Mouse (Mus musculus): ENCODE results near the gene Acan. TPM values are rescaled to one million over a fixed set of nuclear protein-coding genes. Genes with fewer than 3 reads are reported as not detected.

Acan gene
- polyA plus RNA-seq (2016; fragmentation: Nextera tagmentation; extraction: Ambion mirVana) = 0.04 and 0.26 TPM in 2 replicates

DNA sequence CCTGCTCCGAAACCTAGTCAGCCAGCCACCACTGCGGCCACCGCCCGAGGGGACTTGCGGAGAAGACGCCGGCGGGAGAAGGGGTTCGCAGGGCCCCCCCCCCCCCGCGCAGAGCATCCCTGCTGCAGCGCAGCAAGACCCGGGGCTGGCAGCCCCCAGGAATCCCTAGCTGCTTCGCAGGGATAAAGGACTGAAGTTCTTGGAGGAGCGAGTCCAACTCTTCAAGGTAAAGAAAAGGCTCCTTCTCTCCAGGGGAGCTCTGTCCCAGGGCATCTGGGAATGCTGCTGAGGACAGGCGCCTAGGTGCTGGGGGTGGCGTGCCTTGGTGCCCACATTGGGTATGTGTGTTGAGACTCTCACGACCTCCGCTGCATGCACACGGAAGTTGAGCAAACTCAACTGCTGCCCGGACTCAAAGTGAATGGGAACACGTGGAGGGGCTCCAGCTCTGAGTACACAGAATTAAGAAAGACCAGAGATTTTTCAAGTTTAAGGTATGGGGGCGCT lies at the start of gene Acan:
TSS of gene Acan (plus strand) at position 101 of the 507 bp plus-strand sequence.
- DNase-seq (ENCODE audit: extremely low spot score, low spot score) = no peak
- WGBS = under 1% methylated on average over 23 of the region's 23 CpGs
- no peaks in the 10 kb centered on the region for H3K36me3 ChIP-seq (replicated peaks)
- peak within 1 kb of the TSS; percentile 56; the same call in 1 of the 2 replicates for H3K27ac ChIP-seq
- H3K4me3 ChIP-seq = peak within 1 kb of the TSS; percentile 68
- peaks cover 95% of the 10 kb centered on the region for H3K27me3 ChIP-seq (ENCODE audit: poor library complexity, severe bottlenecking)
- peaks cover 26% of the 10 kb centered on the region for H3K4me1 ChIP-seq
- no peaks in the 10 kb centered on the region for H3K9me3 ChIP-seq

DNA sequence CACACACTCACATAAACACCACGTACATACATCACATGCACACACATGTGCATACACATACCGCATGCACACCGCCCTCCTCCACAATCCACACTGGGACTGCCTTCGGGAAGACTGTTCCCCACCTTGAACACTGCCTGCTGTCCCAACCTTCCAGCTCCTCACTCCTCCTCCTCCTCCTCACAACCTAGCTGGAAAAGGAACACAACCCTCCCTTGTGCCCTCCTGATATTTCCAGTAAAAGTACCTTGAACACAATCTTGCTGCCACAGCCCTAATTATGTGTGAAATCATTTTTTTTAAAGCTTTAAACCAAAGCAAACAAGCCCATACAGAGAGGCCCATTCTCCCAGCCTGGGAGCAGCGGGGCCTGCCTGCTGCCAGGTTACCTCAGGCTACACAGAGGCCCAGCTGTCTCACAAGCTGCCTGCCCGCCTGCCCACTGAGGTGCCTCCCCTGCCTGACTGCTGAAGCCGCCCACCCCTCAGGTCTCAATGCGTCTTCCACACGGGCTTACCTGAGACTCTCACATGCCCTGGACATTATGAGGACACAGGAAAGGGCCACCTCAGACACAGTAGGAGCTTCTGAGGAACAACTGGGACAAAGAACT lies 31.9 kb upstream of the Acan start:
- H3K36me3 ChIP-seq (replicated peaks) = no peaks in the 10 kb centered on the region
- 80% methylated on average over 9 of the region's 9 CpGs for WGBS
- H3K4me1 ChIP-seq = no peaks in the 10 kb centered on the region
- no peak for DNase-seq (ENCODE audit: extremely low spot score, low spot score)
- H3K27ac ChIP-seq = peak overlapping the region; percentile 36; the same call in 1 of the 2 replicates
- no peaks in the 10 kb centered on the region for H3K9me3 ChIP-seq
- H3K27me3 ChIP-seq (ENCODE audit: poor library complexity, severe bottlenecking) = no peaks in the 10 kb centered on the region
- no peak overlapping the region for H3K4me3 ChIP-seq

DNA sequence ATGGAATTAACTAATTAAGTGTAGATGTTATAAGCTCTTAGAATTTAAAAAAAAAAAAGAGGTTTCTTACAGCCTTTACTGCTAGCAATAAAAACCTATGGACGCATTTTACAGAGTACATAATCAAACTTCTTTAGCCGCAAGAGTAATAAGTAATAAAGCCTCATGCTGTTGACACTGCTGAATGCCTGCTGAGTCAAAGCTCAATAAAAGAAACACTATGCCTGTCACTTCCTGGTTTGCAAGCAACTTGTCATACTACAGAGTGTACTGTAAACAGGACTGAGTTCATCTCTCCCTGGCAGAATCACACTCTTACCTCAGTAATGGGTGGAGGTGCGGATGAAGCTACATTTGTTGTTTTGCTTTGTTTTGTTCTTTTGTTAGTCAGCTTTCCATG lies 24.1 kb upstream of the Acan start:
- 90% methylated on average over 3 of the region's 3 CpGs for WGBS
- no peak overlapping the region for H3K27ac ChIP-seq
- H3K4me3 ChIP-seq = no peak overlapping the region
- H3K36me3 ChIP-seq (replicated peaks) = no peaks in the 10 kb centered on the region
- H3K9me3 ChIP-seq = no peaks in the 10 kb centered on the region
- no peaks in the 10 kb centered on the region for H3K4me1 ChIP-seq
- no peaks in the 10 kb centered on the region for H3K27me3 ChIP-seq (ENCODE audit: poor library complexity, severe bottlenecking)
- no peak for DNase-seq (ENCODE audit: extremely low spot score, low spot score)

DNA sequence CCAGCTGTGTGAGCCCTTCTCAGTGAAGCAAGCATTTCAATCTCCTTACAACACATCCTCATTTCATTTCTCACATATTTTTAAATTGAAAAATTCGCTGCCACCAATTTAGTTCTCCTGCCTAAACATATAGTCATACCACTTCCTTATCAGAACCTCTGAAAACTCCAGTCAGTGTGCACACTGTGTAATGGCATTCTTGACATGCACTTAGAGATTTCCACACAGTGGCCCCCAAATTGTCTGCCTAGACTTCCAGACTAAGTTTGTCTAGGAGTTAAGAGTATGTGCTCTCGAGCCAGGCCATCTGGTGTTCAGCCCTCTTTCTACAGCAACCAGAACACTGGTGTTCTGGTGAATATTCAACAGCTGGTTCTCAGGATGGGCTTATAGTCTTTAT lies 19.5 kb upstream of the Acan start:
- H3K4me3 ChIP-seq = no peak overlapping the region
- no peak overlapping the region for H3K27ac ChIP-seq
- no peaks in the 10 kb centered on the region for H3K4me1 ChIP-seq
- DNase-seq (ENCODE audit: extremely low spot score, low spot score) = no peak
- no peaks in the 10 kb centered on the region for H3K9me3 ChIP-seq
- no peaks in the 10 kb centered on the region for H3K36me3 ChIP-seq (replicated peaks)
- no peaks in the 10 kb centered on the region for H3K27me3 ChIP-seq (ENCODE audit: poor library complexity, severe bottlenecking)
- WGBS = 86% methylated on average over 2 of the region's 2 CpGs

- no peaks in the 10 kb centered on the region; the same call in 1 of the 2 replicates for H3K9me3 ChIP-seq
- no peak for DNase-seq (ENCODE audit: extremely low spot score, low spot score)
- no peaks in the 10 kb centered on the region for H3K4me1 ChIP-seq
- no peak overlapping the region for H3K27ac ChIP-seq
- H3K36me3 ChIP-seq (replicated peaks) = no peaks in the 10 kb centered on the region
- H3K27me3 ChIP-seq (ENCODE audit: poor library complexity, severe bottlenecking) = no peaks in the 10 kb centered on the region
- H3K4me3 ChIP-seq = no peak overlapping the region
- WGBS = 91% methylated on average over 2 of the region's 2 CpGs
Observed at GRCm38 (mm10) chr7:79034521-79034920, 18.8 kb upstream of the Acan start.

DNA sequence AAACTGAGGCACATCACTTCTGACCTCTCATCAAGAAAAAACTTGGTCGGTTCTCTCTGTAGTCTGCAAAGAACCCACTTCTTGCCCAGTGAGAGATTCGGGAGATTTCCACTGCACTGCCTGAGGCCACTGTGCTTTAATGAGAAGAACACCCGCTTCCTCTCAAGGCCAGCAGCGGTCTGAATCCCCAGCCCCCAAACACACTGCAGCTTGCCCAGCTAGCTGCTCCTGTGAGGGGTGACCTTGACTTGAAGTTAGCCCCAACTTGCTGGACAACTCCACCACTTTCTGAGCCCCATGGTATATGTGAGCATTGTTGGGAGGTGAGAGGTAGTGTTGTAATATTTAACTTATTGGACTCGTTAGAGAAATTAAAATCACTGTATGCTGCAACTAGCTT lies 1.2 kb upstream of the Acan start:
- H3K4me3 ChIP-seq = peak overlapping the region; percentile 68; the same call in 1 of the 2 replicates
- H3K4me1 ChIP-seq = peaks cover 26% of the 10 kb centered on the region
- H3K27ac ChIP-seq = no peak overlapping the region
- no peaks in the 10 kb centered on the region for H3K9me3 ChIP-seq
- H3K36me3 ChIP-seq (replicated peaks) = no peaks in the 10 kb centered on the region
- 20% methylated on average over 5 of the region's 5 CpGs for WGBS
- H3K27me3 ChIP-seq (ENCODE audit: poor library complexity, severe bottlenecking) = peaks cover 85% of the 10 kb centered on the region
- peak; percentile 15 for DNase-seq (ENCODE audit: extremely low spot score, low spot score)

DNA sequence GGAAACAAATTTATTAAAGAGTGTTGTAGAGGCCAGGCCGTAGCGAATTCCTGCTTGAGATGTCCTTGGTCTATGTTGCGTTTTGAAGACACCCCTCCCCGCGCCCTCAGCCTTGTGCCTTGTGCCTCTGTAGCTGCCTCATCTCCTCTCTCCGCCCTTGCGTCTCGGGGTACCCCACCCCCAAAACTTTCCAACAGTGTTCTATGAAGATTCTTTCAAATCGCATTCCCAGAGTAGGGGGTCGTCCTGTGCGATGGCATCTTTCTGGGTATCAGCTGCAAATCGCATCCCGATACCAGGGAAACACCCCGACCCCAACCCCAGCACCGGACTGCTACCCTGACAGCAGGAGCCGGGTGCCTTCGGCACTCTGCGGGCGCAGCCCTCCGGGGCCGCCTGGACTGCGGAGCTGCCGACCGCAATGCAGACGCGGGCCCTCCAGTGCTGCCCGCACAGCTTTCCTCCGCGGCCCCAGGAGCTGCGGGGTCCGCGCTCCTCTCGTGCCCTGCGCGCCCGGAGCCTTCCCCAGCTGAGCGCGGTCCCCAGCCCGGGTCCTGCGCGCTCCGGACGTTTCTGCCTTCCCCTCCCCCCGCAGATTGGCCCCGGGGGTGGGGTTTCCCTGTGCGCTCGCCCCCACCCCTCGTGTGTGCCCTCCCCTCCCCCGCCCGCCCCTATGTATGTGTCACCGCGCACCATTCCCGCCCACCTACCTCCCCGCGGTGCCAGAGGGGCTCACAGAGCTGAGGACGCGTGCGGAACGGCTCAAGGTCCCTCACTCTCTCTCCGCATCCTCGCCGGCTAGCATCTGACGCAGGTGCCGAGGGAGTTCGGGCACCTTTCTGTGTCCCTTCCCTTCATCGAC lies 531 bp upstream of the Acan start:
- Histone ChIP-seq H3K9me3 (no peaks in the 10 kb centered on the region), H3K27me3 (ENCODE audit: poor library complexity, severe bottlenecking) (peaks cover 91% of the 10 kb centered on the region), H3K4me1 (peaks cover 26% of the 10 kb centered on the region), H3K36me3 (replicated peaks) (no peaks in the 10 kb centered on the region), H3K27ac (peak overlapping the region; percentile 56; the same call in 1 of the 2 replicates), H3K4me3 (peak overlapping the region; percentile 68)
- 3% methylated on average over 63 of the region's 66 CpGs for WGBS
- DNase-seq (ENCODE audit: extremely low spot score, low spot score) = peak; percentile 42

GRCm38 (mm10) chr7:79054111-79054510 lies 828 bp downstream of the Acan start:
- Histone ChIP-seq H3K4me3 (peak overlapping the region; percentile 68; the same call in 1 of the 2 replicates), H3K27me3 (ENCODE audit: poor library complexity, severe bottlenecking) (peaks cover 90% of the 10 kb centered on the region), H3K36me3 (replicated peaks) (no peaks in the 10 kb centered on the region), H3K27ac (no peak overlapping the region), H3K9me3 (no peaks in the 10 kb centered on the region), H3K4me1 (peaks cover 26% of the 10 kb centered on the region)
- 3% methylated on average over 13 of the region's 13 CpGs for WGBS
- DNase-seq (ENCODE audit: extremely low spot score, low spot score) = no peak

DNA sequence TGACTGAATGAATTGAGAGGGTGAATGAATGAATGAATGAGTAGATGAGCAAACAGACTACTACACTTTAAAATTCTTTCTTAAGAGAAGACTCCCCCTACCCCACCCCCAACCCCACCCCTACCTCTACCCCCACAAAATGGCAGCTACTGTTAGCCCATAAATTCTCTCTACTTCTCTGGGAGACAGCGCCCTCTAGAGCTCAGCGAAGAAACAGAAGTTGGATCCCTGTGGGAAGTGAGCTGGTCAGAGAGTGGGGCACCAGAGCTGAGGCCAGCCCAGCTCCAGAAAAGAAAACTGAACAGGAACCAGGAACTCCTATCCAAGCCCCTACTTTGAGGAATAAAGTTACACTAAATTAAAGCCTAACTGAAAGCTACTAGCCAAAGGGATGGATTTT lies 5.3 kb downstream of the Acan start:
- H3K27me3 ChIP-seq (ENCODE audit: poor library complexity, severe bottlenecking) = peaks cover 45% of the 10 kb centered on the region
- DNase-seq (ENCODE audit: extremely low spot score, low spot score) = no peak
- WGBS = 29% methylated on average over 2 of the region's 2 CpGs

DNA sequence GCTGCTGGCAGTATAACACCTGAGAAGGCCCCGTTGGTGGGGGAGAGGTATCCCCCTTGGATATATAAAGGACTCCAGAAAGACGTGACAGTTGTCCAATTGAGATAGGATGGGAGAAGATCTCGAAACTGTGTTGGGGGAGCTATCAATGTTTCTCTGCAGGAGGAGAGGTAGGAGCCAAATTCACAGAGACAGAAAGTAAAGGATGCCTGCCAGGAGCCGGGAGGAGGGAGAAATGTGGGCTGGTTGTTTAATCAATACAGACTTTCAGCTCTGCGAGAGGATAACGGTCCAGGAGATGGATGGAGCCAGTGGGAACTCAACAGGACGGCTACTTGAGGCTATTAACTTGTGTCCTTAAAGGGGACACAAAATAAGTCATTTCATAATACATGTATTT lies 14.2 kb downstream of the Acan start:
- Histone ChIP-seq H3K36me3 (replicated peaks) (no peaks in the 10 kb centered on the region), H3K4me3 (no peak overlapping the region), H3K27ac (no peak overlapping the region), H3K27me3 (ENCODE audit: poor library complexity, severe bottlenecking) (no peaks in the 10 kb centered on the region; the same call in 1 of the 2 replicates), H3K9me3 (0 out of 2 replicates have a peak, but pooled peaks cover 3% of the 10 kb centered on the region), H3K4me1 (no peaks in the 10 kb centered on the region)
- DNase-seq (ENCODE audit: extremely low spot score, low spot score) = no peak
- 78% methylated on average over 7 of the region's 7 CpGs for WGBS

More for the DNA sequence above, 5.3 kb downstream of the Acan start:
- Histone ChIP-seq H3K4me1 (peaks cover 11% of the 10 kb centered on the region), H3K36me3 (replicated peaks) (no peaks in the 10 kb centered on the region), H3K27ac (no peak overlapping the region), H3K9me3 (0 out of 2 replicates have a peak, but pooled peaks cover 3% of the 10 kb centered on the region), H3K4me3 (no peak overlapping the region)

GRCm38 (mm10) chr7:79068231-79068630 lies 14.9 kb downstream of the Acan start:
- H3K4me1 ChIP-seq = no peaks in the 10 kb centered on the region
- 50% methylated on average over 4 of the region's 4 CpGs for WGBS
- H3K27ac ChIP-seq = no peak overlapping the region
- no peak for DNase-seq (ENCODE audit: extremely low spot score, low spot score)
- no peaks in the 10 kb centered on the region for H3K36me3 ChIP-seq (replicated peaks)
- no peaks in the 10 kb centered on the region; the same call in 1 of the 2 replicates for H3K27me3 ChIP-seq (ENCODE audit: poor library complexity, severe bottlenecking)
- 0 out of 2 replicates have a peak, but pooled peaks cover under 1% of the 10 kb centered on the region for H3K9me3 ChIP-seq
- no peak overlapping the region for H3K4me3 ChIP-seq

DNA sequence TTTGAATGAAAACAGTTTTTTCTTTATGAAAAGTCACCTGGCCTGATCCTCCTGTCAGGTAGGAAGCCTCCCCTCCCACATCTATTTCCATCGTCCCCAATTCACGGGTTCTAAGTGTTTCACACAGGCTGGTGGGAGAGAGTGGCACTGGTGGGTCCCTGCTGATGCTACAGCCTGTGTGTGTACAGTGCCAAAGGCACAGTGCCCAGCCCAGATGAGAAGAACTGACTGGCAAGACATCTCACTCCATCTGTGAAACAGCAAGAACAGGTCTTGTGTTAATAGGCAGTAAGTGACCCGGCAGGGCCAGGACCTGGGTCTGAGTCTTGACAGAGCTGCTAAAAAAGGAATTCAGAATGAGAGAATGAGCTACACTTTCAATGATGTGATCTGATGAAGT lies 25.9 kb downstream of the Acan start:
- H3K4me1 ChIP-seq = no peaks in the 10 kb centered on the region
- H3K27me3 ChIP-seq (ENCODE audit: poor library complexity, severe bottlenecking) = no peaks in the 10 kb centered on the region; the same call in 1 of the 2 replicates
- no peak overlapping the region for H3K4me3 ChIP-seq
- H3K9me3 ChIP-seq = no peaks in the 10 kb centered on the region
- no peaks in the 10 kb centered on the region for H3K36me3 ChIP-seq (replicated peaks)
- DNase-seq (ENCODE audit: extremely low spot score, low spot score) = no peak
- 81% methylated on average over 3 of the region's 3 CpGs for WGBS
- no peak overlapping the region for H3K27ac ChIP-seq
